Comparison of ENCODE assay signal across 38 mouse cellular contexts in genomic region chr19:12634963-12635362, GRCm38 (mm10). TPM values are rescaled to one million over a fixed set of nuclear protein-coding genes. Genes with fewer than 3 reads are reported as not detected.
"Had no signal": no experiment of that assay in that cellular context is flagged by ENCODE, and none has a peak within 500 bp of the region (broad histone marks: within the 10 kb centered on the region; RNA-seq: fewer than 3 reads in every experiment).

No protein-coding gene starts in this region.

- H3K27ac ChIP-seq: heart, embryonic 10.5 days; hindbrain, embryonic 10.5 days; hindbrain, embryonic 12.5 days; hindbrain, embryonic 14.5 days; intestine, embryonic 15.5 days; kidney, embryonic 15.5 days; layer of hippocampus, adult 2 months; left cerebral cortex, adult 2 months; limb, embryonic 10.5 days; limb, embryonic 12.5 days; liver, embryonic 13.5 days; liver, embryonic 15.5 days had no signal

- H3K4me1 ChIP-seq: heart, embryonic 10.5 days; heart, embryonic 12.5 days; hindbrain, embryonic 10.5 days; hindbrain, embryonic 12.5 days; intestine, embryonic 15.5 days; kidney, embryonic 15.5 days; limb, embryonic 10.5 days; limb, embryonic 12.5 days; liver, embryonic 13.5 days; liver, embryonic 15.5 days had no signal

- H3K4me3 ChIP-seq: heart, embryonic 10.5 days; heart, embryonic 12.5 days; hindbrain, embryonic 10.5 days; hindbrain, embryonic 12.5 days; intestine, embryonic 15.5 days; kidney, embryonic 15.5 days; layer of hippocampus, adult 2 months; left cerebral cortex, adult 2 months; limb, embryonic 10.5 days; limb, embryonic 12.5 days; liver, embryonic 13.5 days; liver, embryonic 15.5 days had no signal

- H3K36me3 ChIP-seq: heart, embryonic 10.5 days; heart, embryonic 12.5 days; hindbrain, embryonic 10.5 days; hindbrain, embryonic 12.5 days; intestine, embryonic 15.5 days; kidney, embryonic 15.5 days; limb, embryonic 10.5 days; limb, embryonic 12.5 days; liver, embryonic 13.5 days; liver, embryonic 15.5 days had no signal

- H3K27me3 ChIP-seq: heart, embryonic 12.5 days; hindbrain, embryonic 12.5 days; intestine, embryonic 15.5 days; kidney, embryonic 15.5 days; limb, embryonic 12.5 days; liver, embryonic 13.5 days; liver, embryonic 15.5 days had no signal

- DNase-seq: gastrocnemius, postnatal 25 days; heart, adult 18-20 months; heart, postnatal 10 days; heart, postnatal 4 days; kidney, postnatal 10 days; kidney, postnatal 25 days; kidney, postnatal 4 days; liver, embryonic 13.5 days; liver, postnatal 0 days had no signal

- H3K9ac ChIP-seq: heart, embryonic 12.5 days; hindbrain, embryonic 12.5 days; hindbrain, embryonic 14.5 days; intestine, embryonic 15.5 days; kidney, embryonic 15.5 days; limb, embryonic 12.5 days; liver, embryonic 13.5 days; liver, embryonic 15.5 days; liver, postnatal 0 days had no signal

- H3K4me2 ChIP-seq: heart, embryonic 12.5 days; hindbrain, embryonic 12.5 days; hindbrain, embryonic 14.5 days; intestine, embryonic 15.5 days; kidney, embryonic 15.5 days; limb, embryonic 12.5 days; liver, embryonic 11.5 days; liver, embryonic 13.5 days; liver, embryonic 15.5 days had no signal

- H3K9me3 ChIP-seq: heart, embryonic 10.5 days; heart, embryonic 12.5 days; hindbrain, embryonic 10.5 days; hindbrain, embryonic 12.5 days; intestine, embryonic 15.5 days; kidney, embryonic 15.5 days; limb, embryonic 10.5 days; limb, embryonic 12.5 days; liver, embryonic 13.5 days; liver, embryonic 15.5 days had no signal

- ATAC-seq: hindbrain, embryonic 16.5 days; inflammation-experienced regulatory T-cells, adult 6 months; intestine, embryonic 15.5 days; intestine, postnatal 0 days; liver, postnatal 0 days had no signal

RNA-seq across cellular contexts. Expression of gene Glyat, which starts 1.9 kb away (rescaled TPM):
- total RNA-seq: gastrocnemius, adult 18-20 months; gastrocnemius, postnatal 25 days; gastrocnemius, postnatal 4 days; granulocyte monocyte progenitor cell, adult 5-6 weeks; heart, adult 18-20 months; heart, adult 8-10 months; heart, postnatal 10 days; heart, postnatal 25 days; heart, postnatal 4 days; left cerebral cortex, adult 2 months; left cerebral cortex, postnatal 14 days; left cerebral cortex, postnatal 36 days had no signal
- polyA plus RNA-seq: heart, embryonic 10.5 days; heart, embryonic 12.5 days; heart, embryonic 14.5 days; heart, embryonic 16.5 days; hindbrain, embryonic 10.5 days; hindbrain, embryonic 12.5 days; hindbrain, embryonic 14.5 days; hindbrain, embryonic 16.5 days; inflammation-experienced regulatory T-cells, adult 6 months; limb, embryonic 10.5 days; limb, embryonic 12.5 days; liver, embryonic 11.5 days had no signal

RNA-seq across cellular contexts. Expression of gene Gm4952, which starts 35.2 kb away (rescaled TPM):
- total RNA-seq: gastrocnemius, adult 18-20 months; gastrocnemius, adult 8-10 months; gastrocnemius, postnatal 25 days; granulocyte monocyte progenitor cell, adult 5-6 weeks; heart, adult 18-20 months; heart, adult 8-10 months; heart, postnatal 10 days; heart, postnatal 25 days; heart, postnatal 4 days; layer of hippocampus, adult 2 months; layer of hippocampus, postnatal 25 days; left cerebral cortex, postnatal 36 days had no signal
- polyA plus RNA-seq: heart, embryonic 14.5 days; heart, embryonic 16.5 days; hindbrain, embryonic 12.5 days; hindbrain, embryonic 14.5 days; inflammation-experienced regulatory T-cells, adult 6 months; limb, embryonic 10.5 days; limb, embryonic 12.5 days had no signal

RNA-seq across cellular contexts. Expression of gene Olfr1442, which starts 35.3 kb away (rescaled TPM):
- total RNA-seq: gastrocnemius, adult 18-20 months; gastrocnemius, adult 8-10 months; gastrocnemius, postnatal 25 days; gastrocnemius, postnatal 4 days; granulocyte monocyte progenitor cell, adult 5-6 weeks; heart, adult 18-20 months; heart, adult 8-10 months; heart, postnatal 10 days; heart, postnatal 25 days; heart, postnatal 4 days; layer of hippocampus, adult 2 months; layer of hippocampus, postnatal 10 days; layer of hippocampus, postnatal 25 days; left cerebral cortex, adult 2 months; left cerebral cortex, postnatal 14 days; left cerebral cortex, postnatal 36 days had no signal
- polyA plus RNA-seq: heart, embryonic 10.5 days; heart, embryonic 12.5 days; heart, embryonic 14.5 days; heart, embryonic 16.5 days; hindbrain, embryonic 10.5 days; hindbrain, embryonic 12.5 days; hindbrain, embryonic 14.5 days; hindbrain, embryonic 16.5 days; inflammation-experienced regulatory T-cells, adult 6 months; intestine, embryonic 15.5 days; intestine, postnatal 0 days; kidney, embryonic 15.5 days; limb, embryonic 10.5 days; limb, embryonic 12.5 days; limb, embryonic 14.5 days; liver, embryonic 11.5 days; liver, embryonic 13.5 days; liver, embryonic 15.5 days; liver, postnatal 0 days had no signal

RNA-seq across cellular contexts. Expression of gene Olfr1443, which starts 42.9 kb away (rescaled TPM):
- total RNA-seq: gastrocnemius, adult 18-20 months; gastrocnemius, adult 8-10 months; gastrocnemius, postnatal 25 days; gastrocnemius, postnatal 4 days; granulocyte monocyte progenitor cell, adult 5-6 weeks; heart, adult 18-20 months; heart, adult 8-10 months; heart, postnatal 10 days; heart, postnatal 25 days; heart, postnatal 4 days; layer of hippocampus, adult 2 months; layer of hippocampus, postnatal 10 days; layer of hippocampus, postnatal 25 days; left cerebral cortex, adult 2 months; left cerebral cortex, postnatal 14 days; left cerebral cortex, postnatal 36 days had no signal
- polyA plus RNA-seq: heart, embryonic 10.5 days; heart, embryonic 12.5 days; heart, embryonic 14.5 days; heart, embryonic 16.5 days; hindbrain, embryonic 10.5 days; hindbrain, embryonic 12.5 days; hindbrain, embryonic 14.5 days; hindbrain, embryonic 16.5 days; inflammation-experienced regulatory T-cells, adult 6 months; intestine, embryonic 15.5 days; intestine, postnatal 0 days; kidney, embryonic 15.5 days; limb, embryonic 10.5 days; limb, embryonic 12.5 days; limb, embryonic 14.5 days; liver, embryonic 11.5 days; liver, embryonic 13.5 days; liver, embryonic 15.5 days; liver, postnatal 0 days had no signal
